Mouse (Mus musculus) 3134 (cell line): ENCODE measurements around the gene Atg10.

Experiments
- DNase-seq: peaks from one replicate; pipeline ENCODE4 v3.0.0-alpha.2; 2011; ENCODE audit warnings: low spot score; ENCODE audit not compliant: insufficient read length; ENCODE audit errors: extremely low read depth

The Atg10 gene

GRCm38 (mm10) chr13:91178428-91179160 lies 45.2 kb downstream of the Atg10 start:
- DNase-seq = no peak

DNA sequence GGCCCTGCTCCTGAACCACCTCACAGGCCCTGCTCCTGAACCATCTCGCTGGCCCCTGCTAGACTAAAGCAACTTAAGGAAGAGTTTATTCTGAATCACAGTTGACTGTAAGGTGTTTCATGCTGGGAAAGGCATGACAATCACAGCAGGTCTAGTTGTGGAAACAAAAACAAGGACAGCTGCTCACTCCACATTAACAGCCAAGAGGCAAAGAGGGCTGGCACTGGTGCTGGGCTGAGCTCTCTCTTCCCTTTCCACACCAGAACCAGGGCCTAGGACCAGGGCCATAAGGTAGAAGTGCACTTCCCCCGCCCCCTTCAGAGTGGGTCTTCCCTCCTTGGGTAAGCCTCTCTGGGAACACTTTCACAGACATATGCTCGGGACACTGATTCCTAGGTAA lies 48.4 kb downstream of the Atg10 start:
- DNase-seq = no peak

GRCm38 (mm10) chr13:91171766-91172491 lies 51.8 kb downstream of the Atg10 start:
- DNase-seq = no peak

DNA sequence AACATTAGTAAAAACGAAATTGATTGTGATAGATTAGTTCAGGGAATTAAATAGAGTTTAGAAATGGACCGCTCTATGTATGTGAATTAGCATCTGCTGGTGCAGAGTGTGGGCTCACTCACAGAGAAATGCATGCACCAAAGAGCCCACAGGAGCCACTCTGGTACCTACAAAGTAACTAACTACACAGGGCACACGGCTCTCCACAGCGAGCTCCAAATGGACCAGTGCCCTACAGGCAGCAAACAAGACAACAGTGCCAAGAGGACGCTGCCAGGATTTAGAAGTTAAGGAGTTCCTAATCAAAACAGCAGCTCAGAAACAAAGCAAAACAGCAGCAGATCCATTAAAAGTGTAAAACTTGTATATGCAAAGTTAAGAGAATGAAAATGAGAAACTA lies 52.6 kb downstream of the Atg10 start:
- DNase-seq = no peak

- no peak for DNase-seq
Observed at GRCm38 (mm10) chr13:91169529-91170319, 54.0 kb downstream of the Atg10 start.

DNA sequence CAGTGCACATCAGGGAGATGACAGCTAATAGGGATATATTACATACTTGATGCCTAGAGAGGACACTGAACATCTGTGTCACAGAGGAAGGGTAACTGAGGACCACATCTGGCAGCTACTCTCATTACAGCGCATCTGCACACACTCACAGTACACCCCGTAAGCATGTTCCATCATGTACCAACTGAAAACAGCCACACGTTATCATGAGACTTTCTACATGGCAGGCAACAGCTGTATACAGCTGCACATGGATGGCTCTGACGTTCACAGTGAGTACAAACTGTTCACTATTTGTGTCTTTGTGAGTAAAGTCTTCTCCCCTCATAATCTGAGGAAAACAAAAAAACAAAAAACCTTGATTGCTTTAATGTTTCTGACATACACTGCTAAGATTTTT lies 55.3 kb downstream of the Atg10 start:
- DNase-seq = no peak

- no peak for DNase-seq
Observed at GRCm38 (mm10) chr13:91167561-91167960, 56.2 kb downstream of the Atg10 start.

DNA sequence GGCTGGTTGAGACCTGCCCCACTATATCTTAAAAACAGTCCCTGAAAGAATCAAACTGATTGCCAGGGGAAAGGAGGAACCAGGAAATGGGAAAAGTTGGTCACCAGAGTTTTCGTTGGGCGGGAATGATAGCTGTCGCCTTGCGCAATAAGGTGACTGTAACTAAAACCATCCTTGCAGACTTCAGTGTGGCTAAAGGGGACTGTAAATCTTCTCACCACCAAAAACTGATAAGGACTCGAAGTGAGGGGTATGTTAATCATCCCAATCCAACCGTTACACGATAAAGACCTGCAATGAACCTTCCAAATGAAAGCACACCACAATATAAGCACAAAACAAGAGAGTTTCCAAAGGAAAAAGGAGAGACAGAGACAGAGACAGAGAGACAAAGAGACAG lies 57.5 kb downstream of the Atg10 start:
- no peak for DNase-seq

- peak; percentile 80 for DNase-seq
Observed at GRCm38 (mm10) chr13:91165200-91165599, 58.6 kb downstream of the Atg10 start.

- DNase-seq = no peak
Observed at GRCm38 (mm10) chr13:91163292-91163691, 60.5 kb downstream of the Atg10 start.

- no peak for DNase-seq
Observed at GRCm38 (mm10) chr13:91162452-91162851, 61.3 kb downstream of the Atg10 start.

DNA sequence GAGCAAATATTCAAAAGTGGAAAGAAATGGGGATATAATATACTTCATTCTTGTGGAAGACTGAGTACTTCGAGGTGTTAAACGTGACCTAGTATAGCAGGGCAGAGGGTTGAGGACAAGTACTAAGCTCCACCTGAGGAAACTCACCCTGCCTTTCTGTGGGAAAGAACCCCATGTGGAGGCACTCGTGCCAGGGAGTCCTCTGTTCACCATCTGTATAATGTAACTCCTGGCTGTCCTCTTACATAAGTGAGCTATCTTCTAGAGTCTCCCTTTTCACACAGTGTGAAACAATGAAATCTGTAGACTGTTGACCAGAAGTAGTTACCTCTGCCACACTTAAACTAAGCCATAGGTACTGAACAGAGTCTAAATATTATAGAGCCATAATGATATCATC lies 63.2 kb downstream of the Atg10 start:
- DNase-seq = no peak

GRCm38 (mm10) chr13:91159881-91160280 lies 63.9 kb downstream of the Atg10 start:
- no peak for DNase-seq

- DNase-seq = no peak
Observed at GRCm38 (mm10) chr13:91157941-91158340, 65.8 kb downstream of the Atg10 start.

- DNase-seq = no peak
Observed at GRCm38 (mm10) chr13:91157429-91157828, 66.3 kb downstream of the Atg10 start.

- no peak for DNase-seq
Observed at GRCm38 (mm10) chr13:91156949-91157348, 66.8 kb downstream of the Atg10 start.

DNA sequence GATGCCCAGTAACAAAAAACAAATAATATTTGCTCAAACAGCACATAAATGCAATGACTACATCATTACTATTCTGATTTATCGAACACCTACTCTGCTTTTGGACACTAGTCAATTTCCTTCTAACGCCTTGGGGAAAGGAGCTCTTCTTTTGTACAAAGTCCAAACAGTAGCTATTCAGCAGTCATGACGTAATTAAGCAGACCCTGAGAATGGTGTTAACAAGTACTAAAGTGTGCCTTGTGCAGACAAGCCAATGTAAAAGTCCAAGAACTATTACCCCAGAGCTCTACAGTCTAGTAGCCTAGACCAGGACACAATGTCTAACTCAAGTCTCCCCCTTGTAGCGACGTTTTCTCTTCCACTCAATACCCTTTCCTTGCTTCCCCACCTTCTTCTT lies 67.5 kb downstream of the Atg10 start:
- no peak for DNase-seq

DNA sequence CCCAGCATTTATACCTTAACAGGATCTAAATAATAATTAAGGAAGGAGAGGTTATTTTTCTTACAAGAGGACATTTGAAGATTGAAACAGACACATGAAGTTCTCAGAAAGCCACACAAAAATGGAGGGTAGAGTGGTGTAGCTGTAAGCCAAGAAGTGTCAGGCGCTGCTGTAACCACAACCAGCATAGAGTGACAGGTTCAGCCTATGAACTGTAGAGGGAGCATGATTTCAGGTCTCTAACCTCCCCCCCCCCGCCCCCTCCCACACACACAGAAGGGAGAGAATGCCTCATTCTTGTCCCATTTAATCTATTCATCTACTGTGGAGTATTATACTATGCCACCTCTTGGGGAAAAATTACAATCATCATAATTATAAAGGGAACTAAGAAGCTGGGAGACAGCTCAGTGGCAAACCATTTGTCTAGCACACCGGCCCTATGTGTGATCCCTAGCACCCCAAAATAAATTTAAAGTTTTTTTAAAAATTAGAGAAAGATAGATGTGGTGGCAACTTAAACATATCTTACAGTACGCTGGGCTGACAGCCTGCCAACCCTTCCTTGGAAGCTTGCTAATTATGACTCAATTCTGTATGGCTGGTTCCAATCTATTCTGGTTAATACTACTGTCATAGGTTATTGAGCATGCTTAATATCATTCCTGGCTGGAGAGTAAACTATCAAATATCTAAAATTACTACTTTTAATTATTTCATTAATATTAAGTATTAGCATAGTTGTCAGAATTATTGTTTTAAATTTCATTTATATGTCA lies 68.2 kb downstream of the Atg10 start:
- no peak for DNase-seq

DNA sequence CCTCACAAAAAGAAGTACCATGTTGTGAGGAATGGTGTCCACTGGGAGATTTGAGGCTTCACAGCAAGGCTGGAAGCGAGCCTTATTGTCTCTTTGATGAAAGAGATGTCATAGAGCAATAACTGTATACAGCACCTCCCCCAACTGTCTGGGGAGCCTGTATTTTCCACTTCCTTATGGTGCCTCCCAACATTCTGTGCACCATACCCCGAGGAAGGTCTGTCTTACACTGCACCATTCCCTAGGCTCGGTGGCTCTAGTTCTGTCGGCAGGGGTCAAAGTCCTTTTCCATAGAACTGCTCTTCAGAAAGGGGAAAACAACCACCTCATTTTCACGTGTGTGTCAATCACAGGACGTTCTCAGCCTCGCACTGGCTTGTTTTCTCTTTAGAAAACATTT lies 69.1 kb downstream of the Atg10 start:
- no peak for DNase-seq

DNA sequence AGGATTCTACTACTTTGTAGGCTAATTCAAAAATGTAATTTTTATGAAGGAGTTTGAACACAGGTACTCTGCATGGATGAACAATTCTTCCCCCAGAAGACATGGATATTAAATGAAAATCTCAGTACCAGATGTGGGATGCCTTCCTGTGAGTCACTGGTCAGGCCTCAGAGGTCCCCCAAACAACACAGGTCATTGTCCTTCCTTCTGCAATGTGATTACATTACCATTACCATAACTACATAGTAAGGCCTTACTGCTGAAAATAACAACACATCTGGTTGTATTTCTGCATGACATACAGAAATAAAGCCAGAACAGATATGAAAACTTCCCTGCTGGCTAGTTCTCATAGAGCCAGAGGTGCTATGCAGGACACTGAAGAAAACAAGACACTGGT lies 87.4 kb downstream of the Atg10 start:
- DNase-seq = no peak
